Mouse (Mus musculus) C2C12 (cell line): ENCODE measurements at regions not wholly inside any gene's neighbourhood (a gene's known extent, or its start where the extent isn't known, plus 50 kb on each side); places are given as distances from the start of the nearest gene placed in this dataset.

Source experiments
- CTCF ChIP-seq: IDR thresholded peaks from one replicate; pipeline ENCODE4 v1.5.1; 2011; ENCODE audit not compliant: control insufficient read depth, insufficient read depth, insufficient read length
- FOSL1 ChIP-seq: IDR thresholded peaks from one replicate; pipeline ENCODE4 v1.8.0; 2011; ENCODE audit warnings: mild to moderate bottlenecking, low read length; ENCODE audit not compliant: poor library complexity, insufficient read depth, severe bottlenecking

DNA sequence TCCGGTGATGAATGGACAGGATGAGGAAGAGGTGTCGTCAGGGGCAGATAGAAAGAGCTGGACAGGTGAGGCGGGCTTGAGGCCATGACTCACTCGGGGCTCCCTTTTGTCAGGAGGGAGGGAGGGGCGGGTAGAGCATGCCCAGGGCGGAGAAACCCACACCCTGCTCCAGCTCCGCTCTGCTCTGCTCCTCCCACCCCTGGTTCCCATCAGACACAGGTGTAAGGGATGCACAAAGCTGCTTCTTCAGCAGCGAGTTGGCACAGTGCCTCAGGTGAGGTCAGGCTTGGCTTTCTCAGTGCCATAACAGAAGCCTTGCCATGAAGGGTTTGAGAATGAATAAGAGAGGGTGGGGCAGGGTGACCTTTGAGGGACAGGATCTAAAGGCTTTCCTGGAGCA, 212.2 kb downstream of the Ly86 start:
- TF ChIP-seq FOSL1 = no peak
- TF ChIP-seq CTCF = no peak
